Mouse (Mus musculus): ENCODE results near the gene Psmd14.

DNA sequence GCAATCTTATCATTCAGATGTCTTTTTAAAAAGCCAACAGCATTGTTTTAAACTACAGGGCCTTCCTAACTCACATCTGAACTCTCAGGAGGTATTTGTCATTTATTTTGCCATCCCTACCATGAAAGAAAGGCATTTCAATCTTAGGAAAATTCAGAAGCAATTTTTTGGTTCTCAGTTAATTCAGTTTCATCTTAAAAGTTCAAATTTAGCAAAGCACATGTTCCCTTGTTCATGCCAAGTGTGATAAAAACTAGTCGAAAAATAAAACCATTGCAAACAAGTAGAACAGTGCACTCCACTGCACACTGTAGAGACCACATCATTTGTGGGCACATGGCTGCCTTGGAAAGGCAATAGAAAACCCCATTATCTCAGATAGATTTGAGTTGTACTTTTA, 106.7 kb downstream of the Psmd14 start:
- TF ChIP-seq CTCF (IDR thresholded peaks at IDR 0.05; ENCODE audit: extremely low read depth, insufficient read depth, insufficient read length, insufficient replicate concordance) (no peak), POLR2A (IDR thresholded peaks at IDR 0.05; ENCODE audit: low read depth, low read length) (no peak)

All from spleen, adult 2 months (tissue).